Mouse (Mus musculus) midbrain, postnatal 0 days (tissue): ENCODE data around the gene Hsh2d. TPM values are rescaled to one million over a fixed set of nuclear protein-coding genes. Genes with fewer than 3 reads are reported as not detected.

Source experiments
- ATAC-seq: fragments of 200-750 bp; cut with Nextera tagmentation; 2 replicates; pipeline ENCODE4 v1.8.0; 2017; ENCODE audit warnings: moderate number of reproducible peaks, mild to moderate bottlenecking, moderate TSS enrichment, moderate library complexity; ENCODE audit not compliant: low FRiP score
- DNase-seq: peaks from one replicate; pipeline ENCODE4 v3.0.0-alpha.2; 2015; ENCODE audit warnings: low spot score
- H3K27ac ChIP-seq: fragments of 300-500 bp; sonication (generic); 2 replicates; pipeline ENCODE4 v1.5.1; 2014; ENCODE audit warnings: low read depth, mild to moderate bottlenecking, low read length, mixed read lengths
- H3K27me3 ChIP-seq: fragments of 300-500 bp; sonication (generic); 2 replicates; pipeline ENCODE4 v1.6.1; 2014; ENCODE audit warnings: low read length, control low read depth, mixed read lengths; ENCODE audit not compliant: insufficient read depth
- H3K36me3 ChIP-seq: fragments of 300-500 bp; sonication (generic); 2 replicates; pipeline ENCODE4 v1.6.1; 2014; ENCODE audit warnings: low read length, control low read depth, mixed read lengths; ENCODE audit not compliant: insufficient read depth
- H3K4me1 ChIP-seq: fragments of 300-500 bp; sonication (generic); 2 replicates; pipeline ENCODE4 v1.6.1; 2014; ENCODE audit warnings: mild to moderate bottlenecking, control low read depth, antibody characterized with exemption, low read length, mixed read lengths; ENCODE audit not compliant: insufficient read depth
- H3K4me2 ChIP-seq: fragments of 300-500 bp; sonication (generic); 2 replicates; pipeline ENCODE4 v1.6.1; 2014; ENCODE audit warnings: low read depth, mild to moderate bottlenecking, low read length, mixed read lengths; ENCODE audit not compliant: poor library complexity, severe bottlenecking
- H3K4me3 ChIP-seq: fragments of 300-500 bp; sonication (generic); 2 replicates; pipeline ENCODE4 v1.5.1; 2014; ENCODE audit warnings: low read depth, mild to moderate bottlenecking, low read length, moderate library complexity
- H3K9ac ChIP-seq: fragments of 300-500 bp; sonication (generic); replicated peaks from 2 replicates; pipeline ENCODE4 v1.6.1; 2014; ENCODE audit warnings: mild to moderate bottlenecking, low read length, moderate library complexity, mixed read lengths; ENCODE audit not compliant: poor library complexity, severe bottlenecking
- H3K9me3 ChIP-seq: fragments of 300-500 bp; sonication (generic); 2 replicates; pipeline ENCODE4 v1.6.1; 2016; ENCODE audit warnings: low read length, control low read depth
- CTCF ChIP-seq: IDR thresholded peaks from 2 replicates; pipeline ENCODE4 v1.5.1; 2016; ENCODE audit warnings: antibody characterized with exemption, mild to moderate bottlenecking
- WGBS: fragments of 180-500 bp; shearing (Covaris S2); extraction: QIAGEN DNeasy Blood & Tissue Kit; methylation state at CpG from one replicate; pipeline ENCODE4 v1.1.7; 2014; 5-methylcytosine and 5-hydroxymethylcytosine counted together
- polyA plus RNA-seq: library from polyadenylated mRNA; unstranded; fragments of >200 nt; fragmentation: Nextera tagmentation; extraction: Ambion mirVana; gene quantifications from 2 replicates; pipeline ENCODE4 v1.2.1, GENCODE M21; 2015
- total RNA-seq: library from RNA; depleted of rRNA; stranded (reverse); fragments of >200 nt; gene quantifications from 2 replicates; pipeline ENCODE4 v1.2.3, GENCODE M21; 2014; rRNA removed

Hsh2d gene
- total RNA-seq, result 0.24 and 0.55 TPM in 2 replicates
- not detected in 2 replicates for polyA plus RNA-seq

DNA sequence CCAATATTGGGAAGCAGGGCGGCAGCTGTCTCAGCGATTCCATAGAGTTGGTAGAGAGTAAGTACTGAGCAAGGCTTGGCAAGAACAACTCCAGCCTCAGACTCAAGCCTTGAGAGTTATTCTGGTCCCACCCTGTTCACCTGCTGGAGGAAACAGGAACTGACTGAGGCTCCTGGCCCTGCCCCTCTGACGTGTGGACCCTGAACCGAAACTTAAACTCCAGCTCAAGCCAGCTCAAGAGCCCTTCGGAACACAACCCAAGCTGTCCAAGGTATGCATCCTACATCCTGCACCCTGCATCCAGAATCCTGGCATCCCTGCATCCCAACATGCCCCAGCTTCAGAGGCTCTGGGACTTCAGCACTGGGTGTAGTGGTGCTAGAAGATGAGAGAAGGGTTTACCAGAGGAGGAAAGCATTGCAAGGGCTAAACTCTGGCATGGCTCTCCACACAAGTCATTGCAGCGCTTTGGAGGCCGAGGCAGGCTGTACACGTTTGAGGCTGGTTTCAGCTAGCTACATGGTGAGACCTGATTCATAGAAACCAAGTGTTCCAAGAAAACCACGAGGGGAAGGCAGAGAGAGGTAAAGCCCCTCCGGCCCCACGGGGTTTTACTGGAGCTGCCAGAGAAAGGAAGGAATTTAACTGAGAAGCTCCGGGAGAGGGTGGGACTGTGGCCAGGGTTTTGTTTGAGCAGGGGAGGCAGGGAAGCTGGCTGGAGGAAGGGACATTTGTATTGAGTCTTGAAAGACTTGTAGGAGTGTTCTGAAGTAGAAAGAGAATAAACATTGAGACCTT is at the start of gene Hsh2d:
TSS of gene Hsh2d (plus strand) at position 222 of the 798 bp plus-strand sequence.
- Histone ChIP-seq H3K4me3 (no peak within 1 kb of the TSS), H3K9me3 (no peaks in the 10 kb centered on the region), H3K4me2 (no peak within 1 kb of the TSS), H3K27me3 (no peaks in the 10 kb centered on the region), H3K27ac (no peak within 1 kb of the TSS), H3K4me1 (no peaks in the 10 kb centered on the region), H3K9ac (no peak within 1 kb of the TSS), H3K36me3 (no peaks in the 10 kb centered on the region)
- ATAC-seq (no peak), DNase-seq (no peak)
- TF ChIP-seq CTCF, result no peak
- 70% methylated on average over 12 of the region's 12 CpGs for WGBS

DNA sequence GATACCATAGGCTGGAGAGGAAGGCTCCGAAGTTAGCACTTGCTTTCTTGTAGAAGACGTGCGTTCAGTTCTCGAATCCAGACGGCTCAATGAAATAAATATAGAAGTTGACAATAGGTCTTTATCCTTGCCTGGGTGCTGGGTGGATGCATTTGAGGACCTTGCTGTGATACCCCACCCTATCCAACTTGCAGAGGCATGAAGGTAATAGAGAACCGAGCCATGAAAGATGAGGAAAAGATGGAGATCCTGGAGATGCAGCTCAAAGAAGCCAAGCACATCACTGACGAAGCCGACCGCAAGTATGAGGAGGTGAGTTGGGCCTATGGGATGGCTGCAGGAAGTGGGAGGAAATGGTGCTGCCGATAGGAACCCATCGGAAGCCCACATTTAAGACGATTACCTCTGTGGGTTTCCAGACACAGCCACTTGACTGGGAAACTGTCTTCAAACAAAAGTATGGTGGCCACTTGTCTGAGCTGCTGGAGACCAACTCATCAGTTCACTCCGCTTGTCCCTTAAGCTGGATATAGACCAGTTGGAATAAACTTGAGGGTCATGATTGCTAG is 46.1 kb upstream of the Hsh2d start:
- DNase-seq, result no peak
- Histone ChIP-seq H3K9ac (no peak overlapping the region), H3K4me1 (no peaks in the 10 kb centered on the region), H3K4me2 (no peak overlapping the region), H3K9me3 (no peaks in the 10 kb centered on the region), H3K27ac (no peak overlapping the region), H3K4me3 (no peak overlapping the region), H3K27me3 (no peaks in the 10 kb centered on the region), H3K36me3 (peaks cover 56% of the 10 kb centered on the region)
- 96% methylated on average over 13 of the region's 13 CpGs for WGBS
- ATAC-seq, result no peak
- TF ChIP-seq CTCF, result no peak

DNA sequence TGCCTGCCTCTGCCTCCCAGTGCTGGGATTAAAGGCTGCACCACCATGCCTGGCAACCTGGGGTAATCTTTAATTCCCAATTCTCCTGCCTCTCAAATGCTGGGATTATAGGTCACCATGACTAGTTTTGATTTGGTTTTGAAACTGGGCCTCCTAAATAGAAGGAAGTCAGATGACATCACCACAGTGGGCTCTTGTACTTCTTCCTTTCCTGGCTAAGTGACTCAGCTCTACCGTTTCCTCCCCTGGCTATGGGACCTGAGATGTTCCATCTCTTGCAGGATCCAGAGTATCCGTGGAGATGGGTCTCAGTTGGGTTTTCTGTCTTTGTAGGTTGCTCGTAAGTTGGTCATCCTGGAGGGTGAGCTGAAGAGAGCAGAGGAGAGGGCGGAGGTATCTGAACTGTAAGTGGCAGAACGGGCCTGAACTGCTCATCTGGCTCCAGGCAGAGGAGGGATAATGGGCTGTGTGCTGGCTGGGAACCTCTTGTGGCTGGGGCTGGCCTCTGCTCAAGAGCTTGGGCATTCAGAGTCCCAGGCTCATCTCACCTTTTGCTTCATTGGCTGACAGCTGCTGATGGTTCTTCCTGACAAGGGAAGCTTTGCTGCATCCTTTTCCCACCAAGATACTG is 45.0 kb upstream of the Hsh2d start:
- no peak overlapping the region for H3K4me3 ChIP-seq
- no peaks in the 10 kb centered on the region for H3K9me3 ChIP-seq
- no peak for TF ChIP-seq CTCF
- no peak for DNase-seq
- no peak overlapping the region for H3K27ac ChIP-seq
- no peaks in the 10 kb centered on the region for H3K27me3 ChIP-seq
- no peak overlapping the region for H3K9ac ChIP-seq
- H3K36me3 ChIP-seq, result peaks cover 63% of the 10 kb centered on the region
- H3K4me1 ChIP-seq, result no peaks in the 10 kb centered on the region
- 89% methylated on average over 5 of the region's 5 CpGs for WGBS
- no peak for ATAC-seq
- no peak overlapping the region for H3K4me2 ChIP-seq

DNA sequence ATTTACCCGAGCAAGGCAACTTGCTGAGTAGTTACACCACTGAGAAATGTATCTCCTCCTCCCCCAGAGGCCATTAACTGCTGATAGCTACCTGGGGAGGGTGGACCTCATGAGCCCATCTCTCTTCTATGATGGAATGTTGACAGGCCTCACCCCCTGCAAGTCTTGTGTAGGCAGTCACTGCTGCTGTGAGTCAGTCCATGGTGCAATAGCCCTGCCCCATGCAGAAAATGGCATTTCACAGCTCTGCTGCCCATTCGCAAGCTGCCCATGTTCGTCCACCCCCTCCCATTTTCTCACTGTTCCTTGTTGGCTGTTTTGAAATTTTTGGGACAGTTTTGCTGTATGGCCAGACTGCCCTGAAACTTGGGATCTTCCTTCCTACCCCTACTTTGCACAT is 43.9 kb upstream of the Hsh2d start:
- no peak overlapping the region for H3K9ac ChIP-seq
- no peak overlapping the region for H3K4me3 ChIP-seq
- TF ChIP-seq CTCF, result no peak
- no peaks in the 10 kb centered on the region for H3K4me1 ChIP-seq
- H3K4me2 ChIP-seq, result no peak overlapping the region
- H3K27ac ChIP-seq, result no peak overlapping the region
- ATAC-seq, result no peak
- no peak for DNase-seq
- H3K27me3 ChIP-seq, result no peaks in the 10 kb centered on the region
- H3K36me3 ChIP-seq, result peaks cover 70% of the 10 kb centered on the region
- 89% methylated on average over 3 of the region's 3 CpGs for WGBS
- H3K9me3 ChIP-seq, result no peaks in the 10 kb centered on the region

DNA sequence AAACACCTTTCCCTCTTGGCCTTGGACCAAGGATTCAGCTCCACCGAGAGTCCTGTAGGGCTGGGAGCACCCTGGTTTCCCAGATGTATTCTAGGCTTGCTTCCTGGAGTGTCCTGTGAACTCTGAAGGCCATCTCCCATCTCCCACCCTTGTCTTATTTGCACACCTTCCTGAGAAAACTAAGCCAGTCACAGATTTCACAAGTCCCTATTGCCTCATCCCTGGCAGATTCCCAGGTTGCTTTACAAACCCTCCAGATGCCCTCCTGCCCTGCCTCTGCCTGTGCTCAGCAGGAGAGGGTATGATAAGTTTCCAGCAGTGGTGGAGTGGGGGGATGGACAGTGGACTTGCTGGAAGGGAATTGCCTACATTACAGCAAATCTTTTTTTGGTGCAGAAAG is 43.4 kb upstream of the Hsh2d start:
- Histone ChIP-seq H3K27me3 (no peaks in the 10 kb centered on the region), H3K9me3 (no peaks in the 10 kb centered on the region), H3K4me3 (no peak overlapping the region), H3K36me3 (peaks cover 68% of the 10 kb centered on the region), H3K4me1 (no peaks in the 10 kb centered on the region), H3K9ac (no peak overlapping the region), H3K27ac (no peak overlapping the region), H3K4me2 (no peak overlapping the region)
- no peak for TF ChIP-seq CTCF
- 81% methylated on average over 1 of the region's 1 CpGs for WGBS
- no peak for DNase-seq
- no peak for ATAC-seq

DNA sequence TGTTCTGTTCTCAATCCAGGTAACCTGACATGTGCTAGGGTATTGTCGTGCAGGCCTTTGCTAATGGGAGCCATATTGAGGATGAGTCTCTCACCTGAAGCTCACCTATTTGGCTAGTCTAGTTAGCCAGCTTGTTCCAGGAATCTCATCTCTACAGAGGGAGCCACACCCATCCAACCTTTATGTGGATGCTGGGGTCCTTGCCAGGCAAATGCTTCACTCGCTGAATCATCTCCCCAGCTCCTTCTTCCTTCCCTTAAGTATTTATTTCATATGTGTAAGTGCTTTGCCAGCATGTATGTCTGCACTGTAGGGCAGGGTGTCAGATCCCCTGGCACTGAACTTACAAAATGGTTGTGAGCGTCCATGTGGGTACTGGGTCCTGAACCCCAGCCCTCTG is 42.9 kb upstream of the Hsh2d start:
- H3K4me2 ChIP-seq, result no peak overlapping the region
- peaks cover 65% of the 10 kb centered on the region for H3K36me3 ChIP-seq
- H3K27ac ChIP-seq, result no peak overlapping the region
- ATAC-seq (no peak), DNase-seq (no peak)
- no peaks in the 10 kb centered on the region for H3K9me3 ChIP-seq
- 92% methylated on average over 3 of the region's 3 CpGs for WGBS
- TF ChIP-seq CTCF, result no peak
- H3K27me3 ChIP-seq, result no peaks in the 10 kb centered on the region
- no peak overlapping the region for H3K9ac ChIP-seq
- H3K4me1 ChIP-seq, result no peaks in the 10 kb centered on the region
- H3K4me3 ChIP-seq, result no peak overlapping the region
